Mouse (Mus musculus) kidney, adult 8-10 months (tissue): ENCODE measurements around the gene Olfr808.

Experiments
- DNase-seq, 2 experiments: peaks; one replicate each; pipeline ENCODE4 v3.0.0; 2022

Olfr808 gene

GRCm38 (mm10) chr10:129765182-129765581 lies at the start of gene Olfr808:
Gene Olfr808 (plus strand): TSS chr10:129765482.
- no peak for DNase-seq

GRCm38 (mm10) chr10:129729275-129729674 lies 36.0 kb upstream of the Olfr808 start, which contains the start of gene Olfr805:
Gene Olfr805 (minus strand): TSS chr10:129729375.
- DNase-seq, result no peak

GRCm38 (mm10) chr10:129741821-129742220 lies 23.5 kb upstream of the Olfr808 start, which contains the start of gene Olfr806:
Gene Olfr806 (minus strand): TSS chr10:129741921.
- DNase-seq, result no peak

- no peak for DNase-seq
Measured at GRCm38 (mm10) chr10:129757693-129758092, 7.6 kb upstream of the Olfr808 start, which contains the start of gene Olfr807. Gene Olfr807 (minus strand): TSS chr10:129757793.

GRCm38 (mm10) chr10:129774338-129774737 lies 9.1 kb downstream of the Olfr808 start, which contains the start of gene Olfr809:
Gene Olfr809 (plus strand): TSS chr10:129774638.
- no peak for DNase-seq

DNA sequence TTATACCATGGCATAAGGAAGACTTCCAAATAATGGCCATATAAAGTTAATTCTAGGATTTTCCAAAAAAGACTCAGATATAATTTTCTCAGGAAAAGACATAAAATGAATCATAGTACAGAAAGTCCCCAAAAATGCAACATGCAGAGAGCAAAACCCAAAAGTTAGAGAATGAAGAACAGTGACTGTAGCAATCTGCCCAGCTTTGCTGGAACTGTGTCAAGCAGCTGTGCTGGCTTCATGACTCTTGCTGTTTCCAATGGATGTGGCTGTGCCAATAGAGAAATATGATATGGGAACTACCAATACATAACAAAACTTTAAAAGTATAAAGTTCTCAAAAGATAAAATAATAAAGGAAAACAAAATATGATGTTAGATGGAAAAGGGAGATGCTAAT lies 12.8 kb downstream of the Olfr808 start:
- DNase-seq, result no peak

GRCm38 (mm10) chr10:129794817-129795216 lies 29.5 kb downstream of the Olfr808 start, which contains the start of gene Olfr810:
Gene Olfr810 (minus strand): TSS chr10:129794917.
- DNase-seq, result no peak

DNA sequence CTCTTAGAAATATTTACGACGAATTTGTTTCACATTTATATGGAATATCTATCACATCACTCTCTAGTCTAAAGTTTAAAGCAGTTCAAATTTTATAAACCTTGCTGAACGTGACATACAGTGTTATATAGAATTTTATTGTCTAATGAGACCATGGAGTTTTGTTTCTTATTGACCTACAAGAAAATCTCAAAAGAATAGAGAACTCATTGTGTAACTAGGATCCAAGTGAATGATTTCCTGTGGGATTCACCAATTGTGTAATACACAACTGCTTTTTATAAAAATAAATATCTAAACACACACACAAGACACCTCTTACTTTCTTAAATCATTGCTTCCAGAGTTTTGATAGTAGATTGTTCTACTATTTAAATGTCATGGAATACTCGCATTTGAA lies 39.0 kb downstream of the Olfr808 start, which contains the start of gene Olfr811:
Gene Olfr811 (minus strand): TSS at position 101 of the 400 bp plus-strand sequence.
- DNase-seq, result no peak
